Mouse (Mus musculus): ENCODE measurements at regions not wholly inside any gene's neighbourhood (a gene's known extent, or its start where the extent isn't known, plus 50 kb on each side); places are given as distances from the start of the nearest gene placed in this dataset.

- DNase-seq (ENCODE audit: low spot score in 2 of 2), result no peak
Measured at GRCm38 (mm10) chr10:111079051-111079450, 69.1 kb upstream of the Zdhhc17 start.

- DNase-seq (ENCODE audit: low spot score in 2 of 2), result no peak
Measured at GRCm38 (mm10) chr10:111077632-111078031, 67.7 kb upstream of the Zdhhc17 start.

DNA sequence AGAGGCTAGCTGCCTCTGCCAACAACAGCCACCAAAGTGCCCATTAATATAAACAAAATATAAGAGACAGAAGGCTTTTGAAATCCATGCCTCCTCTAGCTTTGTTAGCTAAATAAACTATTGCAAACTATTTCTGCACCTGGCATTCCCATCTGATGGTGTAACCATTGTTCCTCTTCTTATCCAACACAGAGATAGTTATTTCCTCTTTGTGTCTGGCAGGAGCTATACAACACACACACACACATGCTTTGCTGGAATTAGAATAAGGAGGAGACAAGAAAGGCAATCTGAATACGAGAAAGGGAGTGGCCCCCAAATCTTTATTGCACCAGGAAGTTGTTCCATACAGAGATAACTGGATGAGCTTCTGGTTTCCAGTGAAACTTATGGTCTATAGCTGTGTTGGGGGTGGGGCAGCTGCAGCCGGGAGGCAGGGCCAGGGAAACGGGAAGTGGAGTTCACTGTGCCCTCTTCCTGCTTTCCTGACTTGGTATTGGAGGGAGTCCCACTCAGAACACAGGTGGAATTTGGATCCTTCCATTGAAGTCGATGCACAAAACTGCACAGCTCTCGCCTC, 64.0 kb upstream of the Zdhhc17 start:
- no peak for DNase-seq (ENCODE audit: low spot score in 2 of 2)

GRCm38 (mm10) chr10:111073262-111073661, 63.3 kb upstream of the Zdhhc17 start:
- no peak for DNase-seq (ENCODE audit: low spot score in 2 of 2)

GRCm38 (mm10) chr10:111072554-111072909, 62.6 kb upstream of the Zdhhc17 start:
- DNase-seq (ENCODE audit: low spot score in 2 of 2), result no peak

DNA sequence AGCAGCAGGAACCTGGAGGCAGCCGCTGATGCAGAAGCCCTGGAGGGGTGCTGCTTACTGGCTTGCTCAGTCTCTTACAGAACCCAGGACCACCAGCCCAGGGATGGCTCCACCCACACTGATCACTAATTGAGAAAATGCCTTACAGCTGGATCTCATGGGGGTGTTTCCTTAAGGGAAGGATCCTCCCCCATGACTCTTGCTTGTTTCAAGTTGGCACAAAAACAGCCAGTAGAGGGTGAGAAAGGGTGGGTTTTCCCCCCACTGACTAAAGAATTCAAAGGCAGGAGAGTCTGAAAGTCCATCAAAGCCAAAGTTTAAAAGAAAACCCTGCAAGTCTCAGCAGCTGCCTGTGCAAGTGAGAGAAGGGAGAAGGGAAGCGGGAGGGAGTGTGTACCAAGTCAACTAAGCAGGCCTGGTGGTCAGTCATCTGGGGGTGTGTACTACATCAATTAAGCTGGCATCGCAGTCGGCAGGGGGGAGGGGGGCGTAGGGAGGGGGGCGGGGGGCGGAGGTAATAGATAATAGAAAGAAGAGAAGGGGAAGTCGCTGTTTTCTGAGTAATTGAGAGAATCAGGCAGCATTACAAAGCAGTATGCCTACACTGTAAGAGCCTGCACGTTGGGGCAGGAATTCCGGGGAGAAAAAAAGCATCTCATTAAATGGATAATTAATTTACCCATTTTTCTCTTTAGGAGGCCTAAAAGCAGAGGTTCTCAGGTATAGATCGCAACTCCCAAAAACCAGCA, 62.0 kb upstream of the Zdhhc17 start:
- DNase-seq (ENCODE audit: low spot score in 2 of 2), result no peak

- DNase-seq (ENCODE audit: low spot score in 2 of 2), result no peak
Measured at GRCm38 (mm10) chr10:111066146-111066545, 56.2 kb upstream of the Zdhhc17 start.

DNA sequence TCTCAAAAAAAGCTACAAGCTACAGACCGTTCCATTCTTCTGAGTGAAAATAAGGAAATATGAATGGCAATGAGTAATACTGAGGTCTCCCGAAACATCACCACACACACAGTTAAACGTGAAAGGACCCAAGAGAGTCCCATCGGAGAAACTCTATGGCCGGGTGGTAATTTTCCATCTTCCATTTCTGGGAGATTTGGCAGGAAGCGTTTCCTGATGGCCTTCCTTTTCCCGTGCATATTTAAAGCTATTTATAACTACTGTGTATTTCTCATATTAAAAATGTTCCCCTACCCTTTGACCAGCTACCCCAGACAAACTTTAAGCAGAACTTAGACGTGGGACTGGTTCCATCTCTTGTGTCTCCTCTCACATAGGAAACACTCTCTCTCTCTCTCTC, 50.7 kb upstream of the Zdhhc17 start:
- DNase-seq (ENCODE audit: low spot score in 2 of 2), result no peak

All from layer of hippocampus, postnatal 10 days (tissue).